Mouse (Mus musculus) erythroblast, embryonic 14.5 days (primary cell): ENCODE results near the gene Hoxa9. TPM values are rescaled to one million over a fixed set of nuclear protein-coding genes. Genes with fewer than 3 reads are reported as not detected.

ENCODE experiments used
- H3K27me3 ChIP-seq: 2 replicates; pipeline ENCODE4 v1.6.1; 2012; ENCODE audit warnings: inconsistent platforms; ENCODE audit not compliant: control insufficient read depth
- H3K36me3 ChIP-seq: 2 replicates; pipeline ENCODE4 v1.6.1; 2012; ENCODE audit warnings: mild to moderate bottlenecking, inconsistent platforms; ENCODE audit not compliant: control insufficient read depth
- H3K4me1 ChIP-seq: 2 replicates; pipeline ENCODE4 v1.6.1; 2012; ENCODE audit warnings: inconsistent platforms; ENCODE audit not compliant: control insufficient read depth
- H3K4me3 ChIP-seq: replicated peaks from 2 replicates; pipeline ENCODE3; 2012; ENCODE audit warnings: moderate library complexity, mild to moderate bottlenecking, inconsistent platforms
- H3K9me3 ChIP-seq: 2 replicates; pipeline ENCODE4 v1.6.1; 2012; ENCODE audit warnings: low read length, inconsistent platforms, mixed read lengths; ENCODE audit not compliant: control insufficient read depth
- GATA1 ChIP-seq: IDR thresholded peaks from 2 replicates; pipeline ENCODE4 v1.6.1; 2012; ENCODE audit warnings: low read length, inconsistent platforms, mixed read lengths
- TAL1 ChIP-seq: IDR thresholded peaks from 3 replicates; pipeline ENCODE4 v1.6.1; 2012; ENCODE audit warnings: low read length, inconsistent platforms, mixed read lengths
- polyA plus RNA-seq: library from polyadenylated mRNA; stranded (reverse); fragments of >175 nt; gene quantifications from 2 replicates; pipeline ENCODE4 v1.2.3, GENCODE M21; 2012

Hoxa9 gene
- polyA plus RNA-seq, 1 experiment = not detected

- H3K4me1 ChIP-seq = no peaks in the 10 kb centered on the region
- TF ChIP-seq GATA1 (no peak), TAL1 (no peak)
- H3K9me3 ChIP-seq = no peaks in the 10 kb centered on the region; the same call in 1 of the 2 replicates
- no peak overlapping the region for H3K4me3 ChIP-seq
- H3K36me3 ChIP-seq = no peaks in the 10 kb centered on the region
- H3K27me3 ChIP-seq = peaks cover 100% of the 10 kb centered on the region
Observed at GRCm38 (mm10) chr6:52215771-52216535, 14.9 kb downstream of the Hoxa9 start.

DNA sequence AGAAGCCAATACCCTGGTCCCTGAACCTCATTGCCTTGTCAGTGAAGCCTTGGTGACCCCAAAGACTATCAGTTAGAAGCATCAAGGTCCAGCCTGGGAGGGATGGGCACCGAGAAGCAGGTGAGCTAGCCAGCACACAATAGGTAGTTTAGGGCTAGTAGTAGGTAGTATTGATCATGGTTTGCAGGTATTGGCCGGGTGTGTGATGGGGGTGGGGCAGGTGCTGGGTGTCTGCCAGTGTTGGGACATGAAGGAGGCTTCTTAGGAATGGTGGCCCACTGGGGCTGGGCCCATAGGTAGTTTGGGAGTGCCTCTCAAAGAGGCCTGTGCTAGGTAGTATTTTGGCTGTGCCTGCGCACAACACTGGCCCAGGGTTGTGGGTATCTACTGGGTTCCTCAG is 15.8 kb downstream of the Hoxa9 start:
- Histone ChIP-seq H3K4me1 (no peaks in the 10 kb centered on the region), H3K4me3 (no peak overlapping the region), H3K27me3 (peaks cover 100% of the 10 kb centered on the region), H3K36me3 (no peaks in the 10 kb centered on the region), H3K9me3 (no peaks in the 10 kb centered on the region; the same call in 1 of the 2 replicates)
- TF ChIP-seq GATA1 (no peak), TAL1 (no peak)

DNA sequence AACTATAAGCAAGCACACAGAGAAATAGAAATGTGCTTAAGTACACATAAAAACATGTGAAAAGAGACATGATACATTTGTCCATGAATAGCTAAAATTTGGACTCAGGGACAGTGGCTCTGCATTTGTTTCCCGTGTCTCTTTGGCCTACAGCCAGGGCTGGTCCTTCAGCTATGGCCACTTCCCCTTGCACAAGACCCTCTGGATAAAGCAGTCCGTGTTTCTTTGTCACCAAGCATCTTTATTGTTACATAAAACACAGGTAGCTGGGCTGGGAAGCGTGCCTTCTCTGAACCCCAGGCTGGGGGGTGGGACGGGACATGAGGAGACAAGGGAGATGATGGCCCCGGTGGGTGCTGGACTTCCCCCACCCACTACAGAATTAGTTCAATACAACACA is 16.6 kb downstream of the Hoxa9 start:
- H3K4me3 ChIP-seq = no peak overlapping the region
- H3K4me1 ChIP-seq = no peaks in the 10 kb centered on the region
- H3K36me3 ChIP-seq = no peaks in the 10 kb centered on the region
- H3K27me3 ChIP-seq = peaks cover 100% of the 10 kb centered on the region
- H3K9me3 ChIP-seq = no peaks in the 10 kb centered on the region; the same call in 1 of the 2 replicates
- TF ChIP-seq GATA1 = no peak
- TF ChIP-seq TAL1 = no peak

DNA sequence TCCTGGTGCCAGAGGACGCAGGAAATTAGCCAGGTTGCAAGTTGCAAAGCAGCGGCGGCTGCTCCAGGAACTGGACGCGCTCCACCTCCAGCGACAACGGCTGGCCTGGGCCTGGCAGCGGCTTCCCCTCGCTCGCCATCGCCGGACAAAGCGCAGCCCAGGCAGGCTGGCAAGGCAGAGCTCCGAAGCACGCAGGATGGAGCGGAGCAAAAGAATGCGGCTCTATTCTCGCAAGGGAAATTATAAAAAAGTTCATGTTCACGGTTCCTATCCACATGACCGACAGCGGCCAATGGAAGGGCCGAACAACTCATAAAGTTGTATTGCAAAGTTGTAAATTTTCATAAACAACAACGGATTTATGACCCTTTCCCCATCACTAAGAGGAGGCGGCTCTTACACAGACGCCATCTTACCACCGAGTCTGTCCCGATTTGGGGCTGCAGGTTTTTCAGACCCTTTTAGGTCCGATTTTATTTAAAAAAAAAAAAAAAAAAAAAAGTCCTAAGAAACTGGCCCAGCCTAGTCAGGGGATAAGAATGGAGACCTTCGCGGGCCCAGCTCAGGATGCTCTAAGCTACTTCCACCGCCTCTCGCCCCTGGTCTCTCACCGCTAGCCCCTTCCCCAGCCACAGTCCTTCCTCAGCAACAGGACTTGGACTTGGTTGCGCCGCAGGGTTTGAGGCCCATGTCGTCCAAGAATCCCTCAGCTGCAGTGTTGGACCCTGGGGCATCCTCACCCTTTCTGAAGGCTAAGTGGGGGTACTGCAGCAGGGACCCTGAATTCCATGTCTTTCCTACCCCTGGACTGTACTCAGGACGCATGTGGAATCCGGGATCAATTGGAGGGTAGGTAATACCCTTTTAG is 17.5 kb downstream of the Hoxa9 start, which contains the start of the genes Hoxa3 and Gm28308:
Gene Hoxa3, minus strand, starts transcription at position 218 of the 868 bp plus-strand sequence.
Gene Gm28308, minus strand, starts transcription at position 221 of the 868 bp plus-strand sequence.
- Histone ChIP-seq H3K4me1 (no peaks in the 10 kb centered on the region), H3K4me3 (no peak within 1 kb of the TSS), H3K27me3 (peaks cover 100% of the 10 kb centered on the region), H3K9me3 (no peaks in the 10 kb centered on the region; the same call in 1 of the 2 replicates), H3K36me3 (no peaks in the 10 kb centered on the region)
- TF ChIP-seq GATA1 (no peak), TAL1 (no peak)

DNA sequence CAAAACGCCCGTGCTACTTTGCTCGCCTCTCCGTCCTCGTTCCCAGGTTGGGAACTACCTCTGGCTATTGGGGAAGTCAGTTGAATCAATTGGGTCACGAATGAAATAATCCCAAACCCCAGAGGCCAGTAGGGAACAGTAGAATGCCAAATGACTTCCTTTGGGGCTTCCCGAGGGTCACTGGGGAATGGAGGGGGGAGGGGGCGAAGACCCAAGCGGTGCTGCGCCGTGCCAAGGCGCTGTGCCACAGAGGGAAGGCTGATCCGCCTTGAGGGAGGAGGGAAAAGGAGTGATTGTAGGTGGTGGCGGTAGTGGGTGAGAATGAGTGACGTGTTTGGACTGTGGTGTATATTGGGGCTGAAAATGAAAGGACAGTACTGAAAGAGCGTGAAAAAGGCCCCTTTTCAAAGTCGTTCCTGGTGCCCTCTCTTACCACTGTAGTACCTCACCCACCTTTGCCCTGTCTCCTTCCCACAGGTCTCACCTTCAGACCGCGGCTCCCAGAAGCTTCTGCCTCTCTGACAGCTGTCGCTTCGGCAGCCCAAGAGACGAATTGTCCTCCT is 18.3 kb downstream of the Hoxa9 start:
- Histone ChIP-seq H3K36me3 (no peaks in the 10 kb centered on the region), H3K27me3 (peaks cover 100% of the 10 kb centered on the region), H3K4me1 (no peaks in the 10 kb centered on the region), H3K9me3 (no peaks in the 10 kb centered on the region; the same call in 1 of the 2 replicates), H3K4me3 (no peak overlapping the region)
- TF ChIP-seq GATA1 (no peak), TAL1 (no peak)

- Histone ChIP-seq H3K4me3 (no peak overlapping the region), H3K36me3 (no peaks in the 10 kb centered on the region), H3K27me3 (peaks cover 100% of the 10 kb centered on the region)
Observed at GRCm38 (mm10) chr6:52211961-52212360, 18.9 kb downstream of the Hoxa9 start.

GRCm38 (mm10) chr6:52211170-52211935 is 19.5 kb downstream of the Hoxa9 start:
- H3K36me3 ChIP-seq = no peaks in the 10 kb centered on the region
- no peak overlapping the region for H3K4me3 ChIP-seq
- peaks cover 100% of the 10 kb centered on the region for H3K27me3 ChIP-seq
- TF ChIP-seq GATA1 (no peak), TAL1 (no peak)
- no peaks in the 10 kb centered on the region; the same call in 1 of the 2 replicates for H3K9me3 ChIP-seq
- H3K4me1 ChIP-seq = no peaks in the 10 kb centered on the region

More at GRCm38 (mm10) chr6:52211961-52212360, 18.9 kb downstream of the Hoxa9 start:
- Histone ChIP-seq H3K4me1 (no peaks in the 10 kb centered on the region), H3K9me3 (no peaks in the 10 kb centered on the region; the same call in 1 of the 2 replicates)
- no peak for TF ChIP-seq TAL1
- TF ChIP-seq GATA1 = no peak

GRCm38 (mm10) chr6:52209685-52210046 is 21.2 kb downstream of the Hoxa9 start:
- Histone ChIP-seq H3K27me3 (peaks cover 100% of the 10 kb centered on the region), H3K4me1 (no peaks in the 10 kb centered on the region), H3K9me3 (no peaks in the 10 kb centered on the region; the same call in 1 of the 2 replicates), H3K4me3 (no peak overlapping the region), H3K36me3 (no peaks in the 10 kb centered on the region)
- TF ChIP-seq TAL1 (no peak), GATA1 (no peak)
